ENCODE assay signal across 9 mouse cellular contexts in genomic region chr6:24456097-24456496, GRCm38 (mm10). TPM values are rescaled to one million over a fixed set of nuclear protein-coding genes. Genes with fewer than 3 reads are reported as not detected.
DNase-seq lines count a peak whose midpoint lies in the region; TF ChIP-seq lines count a peak whose summit lies in the region.
"Had no signal": no experiment of that assay in that cellular context is flagged by ENCODE, and none has a peak within 500 bp of the region (broad histone marks: within the 10 kb centered on the region; RNA-seq: fewer than 3 reads in every experiment).

No protein-coding gene starts in this region.

- intact Hi-C loops in heart, adult 2 months (cut with DNase I): no loop called here

- WGBS in heart, adult 2 months: 41% methylated on average over 7 of the region's 7 CpGs
- 46% methylated on average over 7 of the region's 7 CpGs for WGBS in heart, embryonic 10.5 days

- no peaks in the 10 kb centered on the region for H3K9me3 ChIP-seq in heart, embryonic 10.5 days
- H3K9me3 ChIP-seq: limb, embryonic 12.5 days had no signal

- no peaks in the 10 kb centered on the region for H3K79me2 ChIP-seq in heart, adult 2 months (replicated peaks; ENCODE audit: control insufficient read depth, insufficient read depth, low read length)

- TF ChIP-seq CTCF in heart, adult 2 months (IDR thresholded peaks at IDR 0.05): peak; percentile 72

- H3K4me3 ChIP-seq in heart, adult 2 months: no peak overlapping the region
- H3K4me3 ChIP-seq in heart, embryonic 10.5 days: no peak overlapping the region
- H3K4me3 ChIP-seq: limb, embryonic 12.5 days had no signal

- peak; percentile 3 to 30 for DNase-seq in heart, adult 2 months
- no peak for DNase-seq in heart, embryonic 10.5 days (ENCODE audit: low spot score)
- DNase-seq in MN1 (ENCODE audit: low spot score): peak; percentile 8
- peak; percentile 81 for DNase-seq in cerebellum, adult 9-10 months
- DNase-seq in frontal cortex, postnatal 25 days (ENCODE audit: low spot score in 2 of 2): peak; percentile 70 to 81
- peak; percentile 51 to 85 for DNase-seq in layer of hippocampus, adult 8-10 months (ENCODE audit: low spot score in 2 of 2)
- DNase-seq in lung, postnatal 36 days: peak; percentile 56
- peak; percentile 6 to 8 for DNase-seq in thymus, postnatal 36 days

- no peak overlapping the region for H3K9ac ChIP-seq in heart, adult 2 months (ENCODE audit: low read depth, low read length)
- H3K9ac ChIP-seq: limb, embryonic 12.5 days had no signal

- H3K36me3 ChIP-seq in heart, adult 2 months (ENCODE audit: control insufficient read depth, insufficient read depth, low read length): no peaks in the 10 kb centered on the region
- no peaks in the 10 kb centered on the region for H3K36me3 ChIP-seq in heart, embryonic 10.5 days
- H3K36me3 ChIP-seq: limb, embryonic 12.5 days had no signal

- TF ChIP-seq EP300 in heart, adult 2 months (IDR thresholded peaks at IDR 0.05; ENCODE audit: insufficient read depth, low read depth, low read length): no peak

- TF ChIP-seq POLR2A in heart, adult 2 months (IDR thresholded peaks at IDR 0.05; ENCODE audit: insufficient read depth, low read depth, low read length): no peak

- H3K27me3 ChIP-seq in heart, adult 2 months (ENCODE audit: control insufficient read depth, insufficient read depth, low read length): no peaks in the 10 kb centered on the region
- H3K27me3 ChIP-seq in heart, embryonic 10.5 days (ENCODE audit: insufficient read depth, poor library complexity, severe bottlenecking): no peaks in the 10 kb centered on the region
- H3K27me3 ChIP-seq: limb, embryonic 12.5 days had no signal

- H3K27ac ChIP-seq in heart, adult 2 months: no peak overlapping the region
- no peak overlapping the region for H3K27ac ChIP-seq in heart, embryonic 10.5 days
- H3K27ac ChIP-seq: limb, embryonic 12.5 days had no signal

- H3K4me1 ChIP-seq in heart, adult 2 months (ENCODE audit: control insufficient read depth, insufficient read depth, low read length): no peaks in the 10 kb centered on the region
- H3K4me1 ChIP-seq in heart, embryonic 10.5 days: no peaks in the 10 kb centered on the region
- H3K4me1 ChIP-seq: limb, embryonic 12.5 days had no signal

RNA-seq across cellular contexts. Expression of gene Iqub, which starts 58.8 kb away (rescaled TPM):
- under 1 TPM; 0.47 to 0.52 TPM for total RNA-seq in heart, adult 2 months (2021)
- 0.06 and 0.08 TPM in 2 replicates for polyA plus RNA-seq in heart, adult 2 months (2012; rRNA removed)
- 0.30 and 0.38 TPM in 2 replicates for polyA plus RNA-seq in heart, embryonic 10.5 days (2016; fragmentation: Nextera tagmentation; extraction: Ambion mirVana)
- total RNA-seq in layer of hippocampus, adult 8-10 months (2022): 1 to 10 TPM; 1.9 to 3.1 (median 2.6) TPM
